Mouse (Mus musculus): ENCODE measurements around the gene S1pr5. TPM values are rescaled to one million over a fixed set of nuclear protein-coding genes. Genes with fewer than 3 reads are reported as not detected.
A peak's percentile ranks its signal among the peaks of the same experiment; 100 is the strongest.
"Not testable (repeated sequence)": the region's sequence is repeated elsewhere in the genome, so short reads cannot be mapped to it uniquely, and the experiment has no call there.

The S1pr5 gene
- polyA plus RNA-seq, 1 experiment from 2014 or later, result 0.07 TPM

DNA sequence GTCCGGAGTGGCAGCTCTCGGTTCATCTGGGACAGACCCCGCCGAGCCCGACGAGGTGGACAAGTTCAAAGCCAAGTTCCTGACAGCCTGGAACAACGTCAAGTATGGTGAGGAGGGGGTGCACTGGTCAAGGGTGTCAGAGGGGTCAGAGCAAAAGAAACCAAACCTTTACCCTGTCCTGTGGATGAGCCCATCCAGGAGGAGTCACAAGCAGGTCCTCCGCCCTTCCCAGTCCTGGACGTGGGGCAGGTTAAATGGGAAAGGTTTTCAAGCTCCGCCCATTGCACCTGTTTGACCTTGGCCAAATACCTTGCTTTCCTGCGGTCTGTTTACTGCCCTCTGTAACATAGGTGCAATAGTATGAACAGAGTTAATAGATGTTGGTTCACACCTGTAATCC, 17.4 kb upstream of the S1pr5 start:
- WGBS, result 4% methylated on average over 11 of the region's 11 CpGs
- peak overlapping the region; percentile 84 for H3K4me2 ChIP-seq
- peak overlapping the region; percentile 76 for H3K27ac ChIP-seq (replicated peaks)
- no peaks in the 10 kb centered on the region for H3K27me3 ChIP-seq (replicated peaks)
- ATAC-seq (ENCODE audit: extremely low read depth, insufficient number of reproducible peaks, low FRiP score, low TSS enrichment), result peak; percentile 10; the same call in 1 of the 2 replicates
- peak overlapping the region; percentile 91 for H3K9ac ChIP-seq
- no peaks in the 10 kb centered on the region for H3K9me3 ChIP-seq
- H3K4me3 ChIP-seq, result peak overlapping the region; percentile 79
- peaks cover 40% of the 10 kb centered on the region for H3K36me3 ChIP-seq
- H3K4me1 ChIP-seq, result peaks cover 31% of the 10 kb centered on the region

DNA sequence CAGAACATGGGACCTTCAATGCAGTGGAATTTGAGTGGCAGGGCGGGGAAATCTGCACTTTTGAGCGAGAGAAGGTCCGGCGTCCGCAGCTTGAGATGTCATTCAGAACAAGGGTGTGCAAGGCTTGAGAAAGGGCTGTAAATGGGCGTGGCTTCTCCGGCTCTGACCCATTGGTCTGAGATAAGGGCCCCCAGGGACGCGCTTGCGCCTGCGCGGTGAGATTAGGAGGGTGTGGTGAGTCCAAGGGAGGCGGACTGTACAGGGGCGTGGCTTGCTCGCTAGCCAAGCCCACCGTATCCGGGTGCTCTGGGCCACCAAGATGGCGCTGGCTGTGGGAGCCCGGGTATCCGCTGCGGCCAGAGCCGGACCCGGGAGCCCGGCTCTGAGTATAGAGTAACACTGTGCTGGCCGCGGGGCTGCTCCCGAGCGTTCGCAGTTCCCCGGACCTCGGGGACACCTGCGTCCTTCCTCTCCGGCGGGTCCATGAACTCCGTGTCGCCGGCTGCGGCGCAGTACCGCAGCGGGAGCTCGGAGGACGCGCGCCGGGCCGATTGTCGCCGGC, 16.8 kb upstream of the S1pr5 start, which contains the start of gene Atg4d:
Gene Atg4d, plus strand, starts transcription at position 294 of the 562 bp plus-strand sequence.
- Histone ChIP-seq H3K27ac (replicated peaks) (peak within 1 kb of the TSS; percentile 83), H3K36me3 (peaks cover 34% of the 10 kb centered on the region), H3K9me3 (no peaks in the 10 kb centered on the region), H3K4me3 (peak within 1 kb of the TSS; percentile 79), H3K4me2 (peak within 1 kb of the TSS; percentile 84), H3K4me1 (peaks cover 31% of the 10 kb centered on the region), H3K9ac (peak within 1 kb of the TSS; percentile 91), H3K27me3 (replicated peaks) (no peaks in the 10 kb centered on the region)
- peak; percentile 99 for ATAC-seq (ENCODE audit: extremely low read depth, insufficient number of reproducible peaks, low FRiP score, low TSS enrichment)
- under 1% methylated on average over 49 of the region's 49 CpGs for WGBS

DNA sequence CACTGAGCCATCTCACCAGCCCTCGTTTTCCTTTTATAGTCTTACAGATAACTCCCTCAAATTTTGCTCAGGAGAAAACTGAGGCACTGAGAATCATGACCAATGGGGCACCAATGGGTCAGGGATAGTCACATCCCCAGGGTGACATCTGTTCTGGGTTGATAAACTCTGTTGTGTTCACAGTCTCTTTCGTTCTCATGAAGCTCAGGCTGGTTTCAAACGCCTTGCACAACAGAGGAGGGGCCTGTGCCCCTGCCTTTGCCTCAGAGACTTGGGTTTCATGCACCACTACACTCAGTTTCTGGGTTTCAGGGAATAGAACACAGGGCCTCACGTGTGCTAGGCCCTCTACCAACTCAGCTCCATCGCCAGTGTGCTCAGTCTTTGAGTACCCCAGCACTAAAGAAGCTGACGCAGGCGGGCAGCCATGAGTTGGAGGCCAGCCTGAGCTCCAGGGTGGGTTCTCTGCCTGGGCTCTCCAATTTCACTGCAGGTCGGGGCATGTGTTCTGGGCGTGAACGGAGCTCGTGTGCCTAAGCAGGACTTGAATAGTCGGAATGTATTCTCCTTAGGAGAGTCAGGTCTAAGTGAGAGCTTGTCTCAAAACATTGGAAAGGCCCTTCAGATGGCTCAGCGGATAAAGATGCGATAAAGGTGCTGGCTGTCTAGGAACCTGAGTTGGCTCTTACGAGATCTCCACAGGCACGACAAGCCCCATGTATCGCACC, 16.2 kb upstream of the S1pr5 start:
- 12% methylated on average over 17 of the region's 17 CpGs for WGBS
- H3K4me2 ChIP-seq, result peak overlapping the region; percentile 84
- ATAC-seq (ENCODE audit: extremely low read depth, insufficient number of reproducible peaks, low FRiP score, low TSS enrichment), result peak; percentile 5; the same call in 1 of the 2 replicates
- H3K27me3 ChIP-seq (replicated peaks), result no peaks in the 10 kb centered on the region
- H3K4me1 ChIP-seq, result peaks cover 31% of the 10 kb centered on the region
- peak overlapping the region; percentile 79 for H3K4me3 ChIP-seq
- peak overlapping the region; percentile 83 for H3K27ac ChIP-seq (replicated peaks)
- peak overlapping the region; percentile 79 for H3K9ac ChIP-seq
- H3K9me3 ChIP-seq, result no peaks in the 10 kb centered on the region
- peaks cover 28% of the 10 kb centered on the region for H3K36me3 ChIP-seq

DNA sequence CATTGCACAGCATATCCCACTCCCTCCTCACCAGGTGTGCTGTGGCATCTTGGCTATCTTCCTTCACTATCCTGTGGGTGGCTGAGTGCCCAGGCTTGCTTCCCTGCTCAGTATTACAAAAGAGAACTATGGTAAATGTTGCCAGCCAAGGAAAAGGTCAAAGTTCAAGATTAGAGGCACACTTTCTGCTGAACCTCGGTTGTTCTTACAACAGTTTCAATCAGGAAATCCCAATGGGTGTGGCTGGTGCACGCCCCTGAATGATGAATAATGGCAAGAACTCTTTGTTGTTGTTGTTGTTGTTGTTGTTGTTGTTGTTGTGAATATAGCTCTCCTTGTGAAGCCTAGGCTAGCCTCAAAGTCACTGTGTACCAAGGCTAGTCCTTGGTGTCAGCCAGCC, 13.6 kb upstream of the S1pr5 start:
- H3K9ac ChIP-seq, result no peak overlapping the region
- no peak overlapping the region for H3K4me2 ChIP-seq
- no peak for ATAC-seq (ENCODE audit: extremely low read depth, insufficient number of reproducible peaks, low FRiP score, low TSS enrichment)
- no peaks in the 10 kb centered on the region for H3K27me3 ChIP-seq (replicated peaks)
- no peaks in the 10 kb centered on the region for H3K9me3 ChIP-seq
- no peak overlapping the region for H3K27ac ChIP-seq (replicated peaks)
- WGBS, result 67% methylated on average over 2 of the region's 2 CpGs
- peaks cover 19% of the 10 kb centered on the region for H3K4me1 ChIP-seq
- H3K4me3 ChIP-seq, result no peak overlapping the region
- peaks cover 4% of the 10 kb centered on the region for H3K36me3 ChIP-seq

DNA sequence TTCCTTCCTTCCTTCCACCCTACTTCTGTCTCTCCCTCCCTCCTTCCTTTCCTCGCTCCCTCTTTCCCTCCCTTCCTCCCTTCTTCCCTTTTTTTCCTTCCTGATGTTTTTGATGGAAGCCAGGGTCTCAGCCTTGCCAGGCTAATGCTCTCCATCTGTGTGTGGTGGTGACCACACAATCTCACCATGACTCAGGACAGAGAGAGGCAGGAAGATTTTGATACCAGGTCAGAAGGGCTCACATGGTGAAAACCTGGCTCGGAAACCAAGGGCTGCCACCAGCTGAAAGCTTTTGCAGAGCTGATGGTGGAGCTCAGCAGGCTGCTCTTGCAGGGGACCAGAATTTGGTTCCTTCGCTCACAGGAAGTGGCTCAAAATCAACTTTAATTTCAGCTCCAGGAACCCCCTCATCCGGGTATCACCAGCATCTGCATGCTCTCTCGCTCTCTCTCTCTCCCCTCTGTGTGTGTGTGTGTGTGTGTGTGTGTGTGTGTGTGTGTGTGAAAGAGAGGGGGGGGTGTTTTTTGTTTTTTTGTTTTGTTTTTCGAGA, 12.3 kb upstream of the S1pr5 start:
- no peak for ATAC-seq (ENCODE audit: extremely low read depth, insufficient number of reproducible peaks, low FRiP score, low TSS enrichment)
- no peak overlapping the region for H3K4me2 ChIP-seq
- H3K27ac ChIP-seq (replicated peaks), result no peak overlapping the region
- H3K4me1 ChIP-seq, result peaks cover 7% of the 10 kb centered on the region
- H3K9me3 ChIP-seq, result no peaks in the 10 kb centered on the region
- H3K27me3 ChIP-seq (replicated peaks), result no peaks in the 10 kb centered on the region
- 75% methylated on average over 6 of the region's 6 CpGs for WGBS
- no peaks in the 10 kb centered on the region for H3K36me3 ChIP-seq
- H3K4me3 ChIP-seq, result no peak overlapping the region
- no peak overlapping the region for H3K9ac ChIP-seq

DNA sequence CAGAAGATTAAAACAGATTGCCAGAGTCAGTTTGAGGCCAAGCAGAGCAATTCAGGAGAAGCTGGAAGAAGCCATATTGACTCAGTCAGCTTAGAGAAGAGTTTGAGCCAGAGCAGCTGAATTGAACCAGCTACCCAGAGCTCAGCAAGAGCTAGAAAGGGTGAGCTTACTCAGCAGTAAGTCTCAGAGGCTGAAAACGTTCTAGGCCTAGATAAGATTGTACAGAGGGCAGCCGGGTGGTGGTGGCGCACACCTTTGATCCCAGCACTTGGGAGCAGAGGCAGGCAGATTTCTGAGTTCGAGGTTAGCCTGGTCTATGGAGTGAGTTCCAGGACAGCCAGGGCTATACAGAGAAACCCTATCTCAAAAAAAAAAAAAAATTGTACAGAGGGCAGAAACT, 8.1 kb upstream of the S1pr5 start:
- H3K9me3 ChIP-seq; H3K4me2 ChIP-seq; H3K4me1 ChIP-seq; H3K4me3 ChIP-seq; ATAC-seq (ENCODE audit: extremely low read depth, insufficient number of reproducible peaks, low FRiP score, low TSS enrichment); H3K9ac ChIP-seq; H3K36me3 ChIP-seq; H3K27ac ChIP-seq (replicated peaks): not testable (repeated sequence)
- 72% methylated on average over 4 of the region's 4 CpGs for WGBS
- H3K27me3 ChIP-seq (replicated peaks), result peaks cover 20% of the 10 kb centered on the region

DNA sequence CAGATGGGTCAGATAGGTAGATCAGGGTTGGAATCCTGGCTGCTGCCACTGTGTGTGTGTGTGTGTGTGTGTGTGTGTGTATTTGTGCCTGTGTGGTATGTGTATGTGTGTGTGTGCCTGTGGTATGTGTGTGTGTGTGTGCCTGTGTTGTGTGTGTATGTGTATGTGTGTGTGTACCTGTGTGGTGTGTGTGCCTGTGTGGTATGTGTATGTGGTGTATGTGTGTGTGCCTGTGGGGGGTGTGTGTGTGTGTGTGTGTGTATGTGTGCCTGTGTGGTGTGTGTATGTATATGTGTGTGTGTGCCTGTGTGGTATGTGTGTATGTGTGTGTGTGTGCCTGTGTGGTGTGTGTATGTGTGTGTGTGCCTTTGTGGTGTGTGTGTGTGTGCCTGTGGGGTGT, 6.4 kb upstream of the S1pr5 start:
- peaks cover 37% of the 10 kb centered on the region for H3K27me3 ChIP-seq (replicated peaks)
- peaks cover 7% of the 10 kb centered on the region; the same call in 1 of the 2 replicates for H3K4me1 ChIP-seq
- H3K36me3 ChIP-seq, result no peaks in the 10 kb centered on the region
- no peak overlapping the region for H3K4me2 ChIP-seq
- H3K9ac ChIP-seq, result no peak overlapping the region
- H3K4me3 ChIP-seq, result no peak overlapping the region
- H3K9me3 ChIP-seq, result no peaks in the 10 kb centered on the region
- no peak overlapping the region for H3K27ac ChIP-seq (replicated peaks)
- ATAC-seq (ENCODE audit: extremely low read depth, insufficient number of reproducible peaks, low FRiP score, low TSS enrichment), result no peak

DNA sequence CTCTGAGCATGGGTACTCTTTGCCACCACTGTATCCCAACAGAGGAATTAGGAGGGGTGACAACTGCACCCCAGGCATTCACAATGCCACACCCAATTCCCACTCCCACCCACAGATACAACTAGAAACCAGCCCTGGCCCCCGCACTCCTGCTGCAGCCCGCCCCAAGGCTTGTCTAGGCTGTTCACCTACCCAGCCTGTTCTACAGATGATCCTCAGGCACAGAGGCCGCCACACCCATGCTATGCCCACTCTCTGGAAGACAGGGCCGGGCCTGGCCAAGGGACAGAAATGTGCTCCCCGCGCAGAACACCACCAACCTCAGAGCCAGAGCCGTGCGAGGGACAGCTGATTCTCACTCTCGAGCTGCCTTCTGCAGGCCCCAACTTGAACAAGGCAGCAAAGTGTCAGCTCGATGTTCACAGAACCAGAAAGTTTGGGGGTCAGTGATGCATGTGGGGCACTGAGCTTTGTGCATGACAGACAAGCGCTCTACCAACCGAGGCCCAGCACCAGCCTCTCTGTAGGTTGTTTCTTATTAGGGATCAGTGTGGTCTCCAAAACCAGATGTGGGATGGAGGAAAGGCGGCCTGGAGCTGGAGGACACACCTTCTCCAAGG, 3.0 kb upstream of the S1pr5 start:
- Histone ChIP-seq H3K27me3 (replicated peaks) (peaks cover 72% of the 10 kb centered on the region), H3K4me1 (peaks cover 17% of the 10 kb centered on the region), H3K4me2 (no peak overlapping the region), H3K9ac (no peak overlapping the region), H3K9me3 (no peaks in the 10 kb centered on the region), H3K4me3 (no peak overlapping the region), H3K36me3 (no peaks in the 10 kb centered on the region), H3K27ac (replicated peaks) (no peak overlapping the region)
- no peak for ATAC-seq (ENCODE audit: extremely low read depth, insufficient number of reproducible peaks, low FRiP score, low TSS enrichment)
- 57% methylated on average over 13 of the region's 13 CpGs for WGBS

DNA sequence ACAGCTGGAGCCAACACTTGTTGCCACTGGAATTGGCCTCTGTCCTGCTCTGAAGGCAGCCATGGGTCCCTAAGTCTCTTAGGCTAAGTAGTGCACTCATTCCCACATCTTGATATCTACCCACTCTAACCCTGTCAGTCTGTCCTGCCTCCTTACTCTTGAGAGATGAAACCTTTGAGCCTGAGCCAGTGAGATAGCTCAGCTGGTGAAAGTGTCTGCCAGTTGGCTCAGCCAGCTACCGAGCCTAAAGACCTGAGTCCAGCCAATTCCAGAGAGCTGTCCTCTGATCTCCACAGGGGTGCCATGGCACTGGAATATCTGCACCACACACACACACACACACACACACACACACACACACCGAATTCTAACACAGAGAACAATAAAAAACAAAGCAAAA, 2.3 kb upstream of the S1pr5 start:
- Histone ChIP-seq H3K27me3 (replicated peaks) (peaks cover 79% of the 10 kb centered on the region), H3K4me1 (peaks cover 17% of the 10 kb centered on the region), H3K36me3 (no peaks in the 10 kb centered on the region), H3K9ac (no peak overlapping the region), H3K27ac (replicated peaks) (no peak overlapping the region), H3K4me3 (no peak overlapping the region), H3K9me3 (no peaks in the 10 kb centered on the region), H3K4me2 (no peak overlapping the region)
- ATAC-seq (ENCODE audit: extremely low read depth, insufficient number of reproducible peaks, low FRiP score, low TSS enrichment), result no peak
- 22% methylated on average over 2 of the region's 2 CpGs for WGBS

DNA sequence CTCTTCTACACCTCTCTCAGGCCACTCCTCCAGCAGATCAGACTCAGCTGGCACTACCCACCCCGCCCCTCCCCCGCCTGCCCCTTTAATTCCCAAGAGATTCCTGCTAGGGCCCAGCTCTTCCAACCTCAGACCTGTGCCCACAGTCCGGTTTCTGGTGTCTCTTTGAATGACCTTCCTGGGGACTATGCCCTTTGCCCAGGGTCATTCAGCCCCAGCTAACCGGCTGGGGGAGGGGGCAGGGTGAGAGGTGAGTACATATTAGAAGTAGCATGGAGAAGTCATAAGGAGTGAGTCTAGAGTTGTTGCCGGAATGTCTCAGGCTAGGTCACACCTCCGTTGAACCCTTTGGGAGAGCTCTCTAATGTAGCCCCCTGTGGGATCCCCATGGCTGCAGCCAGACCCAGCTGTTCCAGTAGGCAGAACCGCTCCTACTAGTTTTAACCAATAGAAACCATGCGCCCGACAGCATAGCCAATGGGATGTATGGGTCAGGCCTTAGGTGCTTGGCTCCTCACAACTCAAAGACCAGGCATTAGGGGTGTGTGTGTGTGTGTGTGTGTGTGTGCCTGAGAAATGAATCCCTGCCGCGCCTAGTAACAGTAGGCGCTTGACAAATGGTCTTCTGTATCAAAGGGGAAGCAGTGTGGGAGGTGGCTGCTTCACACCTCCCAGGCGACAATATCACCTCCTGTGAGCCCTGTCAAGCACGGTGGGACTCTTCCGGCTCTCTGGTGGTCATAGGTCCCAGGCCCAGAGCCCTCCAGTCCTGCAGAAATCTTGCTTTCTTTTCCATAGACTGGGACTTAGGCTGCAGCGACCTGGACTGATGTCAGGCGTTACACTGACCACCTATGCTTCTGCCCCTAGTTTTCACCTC, 1.6 kb upstream of the S1pr5 start:
- no peak overlapping the region for H3K9ac ChIP-seq
- H3K4me1 ChIP-seq, result peaks cover 24% of the 10 kb centered on the region
- H3K4me2 ChIP-seq, result no peak overlapping the region
- no peak overlapping the region for H3K27ac ChIP-seq (replicated peaks)
- 19% methylated on average over 17 of the region's 17 CpGs for WGBS
- peaks cover 85% of the 10 kb centered on the region for H3K27me3 ChIP-seq (replicated peaks)
- H3K36me3 ChIP-seq, result no peaks in the 10 kb centered on the region
- H3K4me3 ChIP-seq, result no peak overlapping the region
- ATAC-seq (ENCODE audit: extremely low read depth, insufficient number of reproducible peaks, low FRiP score, low TSS enrichment), result no peak
- no peaks in the 10 kb centered on the region for H3K9me3 ChIP-seq

DNA sequence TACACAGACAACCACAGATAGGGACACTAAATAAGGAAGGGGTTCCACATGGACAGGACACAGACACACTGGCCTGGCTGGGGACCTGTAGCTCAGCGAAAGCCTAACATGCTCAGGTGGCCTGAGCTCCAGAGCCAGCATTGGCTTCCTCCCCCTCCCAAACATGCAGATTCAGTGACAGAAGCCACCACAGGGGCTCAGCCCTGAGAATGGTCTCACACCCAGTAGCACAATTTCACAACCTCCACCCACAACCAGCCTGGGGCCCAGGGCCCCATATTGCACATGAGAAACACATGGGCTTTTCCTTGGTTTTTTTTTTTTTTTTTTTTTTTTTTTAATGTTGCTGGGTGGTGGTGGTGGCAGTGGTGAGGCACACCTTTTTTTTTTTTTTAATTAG, 1.9 kb downstream of the S1pr5 start:
- Histone ChIP-seq H3K4me3 (no peak overlapping the region), H3K27me3 (replicated peaks) (peaks cover 97% of the 10 kb centered on the region), H3K4me1 (peaks cover 35% of the 10 kb centered on the region), H3K9ac (no peak overlapping the region), H3K27ac (replicated peaks) (no peak overlapping the region), H3K4me2 (no peak overlapping the region), H3K36me3 (no peaks in the 10 kb centered on the region), H3K9me3 (peaks cover 5% of the 10 kb centered on the region; the same call in 1 of the 2 replicates)
- ATAC-seq (ENCODE audit: extremely low read depth, insufficient number of reproducible peaks, low FRiP score, low TSS enrichment), result no peak
- 88% methylated on average over 1 of the region's 1 CpGs for WGBS
